Mouse (Mus musculus): ENCODE results near the gene Dpm2. TPM values are rescaled to one million over a fixed set of nuclear protein-coding genes. Genes with fewer than 3 reads are reported as not detected.
A peak's percentile ranks its signal among the peaks of the same experiment; 100 is the strongest.

The Dpm2 gene
- polyA plus RNA-seq, 1 experiment from 2014 or later = 122 TPM

GRCm38 (mm10) chr2:32620682-32621516, 50.2 kb downstream of the Dpm2 start:
- H3K27ac ChIP-seq (ENCODE audit: low read length) = peak overlapping the region; percentile 83
- H3K4me3 ChIP-seq (ENCODE audit: low read depth, low read length) = no peak overlapping the region
- no peaks in the 10 kb centered on the region; the same call in 1 of the 2 replicates for H3K36me3 ChIP-seq (ENCODE audit: control insufficient read depth, insufficient read depth, low read length)
- 4% methylated on average over 4 of the region's 4 CpGs for WGBS
- H3K27me3 ChIP-seq (ENCODE audit: control insufficient read depth, insufficient read depth, low read length) = no peaks in the 10 kb centered on the region
- peaks cover 41% of the 10 kb centered on the region for H3K4me1 ChIP-seq (ENCODE audit: control insufficient read depth, insufficient read depth, low read length)
- 0 out of 2 replicates have a peak overlapping the region, but pooled peaks have one; percentile 1 for H3K4me2 ChIP-seq (replicated peaks; ENCODE audit: low read depth, low read length)
- no peak overlapping the region for H3K9ac ChIP-seq (replicated peaks; ENCODE audit: low read depth, low read length)
- peak; percentile 80 for ATAC-seq (ENCODE audit: insufficient number of reproducible peaks, insufficient read depth, low FRiP score, low read depth)
- no peaks in the 10 kb centered on the region for H3K9me3 ChIP-seq (ENCODE audit: control insufficient read depth, low read depth, low read length)

- no peak within 1 kb of the TSS for H3K9ac ChIP-seq (replicated peaks; ENCODE audit: low read depth, low read length)
- H3K27me3 ChIP-seq (ENCODE audit: control insufficient read depth, insufficient read depth, low read length) = no peaks in the 10 kb centered on the region
- H3K4me1 ChIP-seq (ENCODE audit: control insufficient read depth, insufficient read depth, low read length) = peaks cover 47% of the 10 kb centered on the region
- H3K4me2 ChIP-seq (replicated peaks; ENCODE audit: low read depth, low read length) = 0 out of 2 replicates have a peak within 1 kb of the TSS, but pooled peaks have one; percentile 1
- peak within 1 kb of the TSS; percentile 83 for H3K27ac ChIP-seq (ENCODE audit: low read length)
- ATAC-seq (ENCODE audit: insufficient number of reproducible peaks, insufficient read depth, low FRiP score, low read depth) = no peak
- H3K4me3 ChIP-seq (ENCODE audit: low read depth, low read length) = no peak within 1 kb of the TSS
- WGBS = 15% methylated on average over 7 of the region's 7 CpGs
- H3K9me3 ChIP-seq (ENCODE audit: control insufficient read depth, low read depth, low read length) = no peaks in the 10 kb centered on the region
- H3K36me3 ChIP-seq (ENCODE audit: control insufficient read depth, insufficient read depth, low read length) = no peaks in the 10 kb centered on the region; the same call in 1 of the 2 replicates
These were observed 50.8 kb downstream of the Dpm2 start, which contains the start of gene Ak1 for GRCm38 (mm10) chr2:32621517-32621859. Gene Ak1 (plus strand): TSS chr2:32621758.

Other genes starting within 250 kb of the Dpm2 start
- gene Ciz1, start 218.5 kb upstream of the Dpm2 start, polyA plus RNA-seq (2014; fragmentation: Nextera tagmentation; extraction: Ambion mirVana) = 44.7 and 45.4 TPM in 2 replicates
- 20.5 and 22.6 TPM in 2 replicates for gene Dnm1, start 217.5 kb upstream of the Dpm2 start, polyA plus RNA-seq (2014; fragmentation: Nextera tagmentation; extraction: Ambion mirVana)
- 35.0 and 46.3 TPM in 2 replicates for gene 1110008P14Rik, start 188.9 kb upstream of the Dpm2 start, polyA plus RNA-seq (2014; fragmentation: Nextera tagmentation; extraction: Ambion mirVana)
- gene Lcn2, start 182.6 kb upstream of the Dpm2 start, polyA plus RNA-seq (2014; fragmentation: Nextera tagmentation; extraction: Ambion mirVana) = 3.7 and 6.8 TPM in 2 replicates
- 28.1 and 30.5 TPM in 2 replicates for gene Ptges2, start 175.0 kb upstream of the Dpm2 start, polyA plus RNA-seq (2014; fragmentation: Nextera tagmentation; extraction: Ambion mirVana)
- 5.6 TPM in 2 replicates for gene Naif1, start 120.4 kb upstream of the Dpm2 start, polyA plus RNA-seq (2014; fragmentation: Nextera tagmentation; extraction: Ambion mirVana)
- 13.7 and 14.1 TPM in 2 replicates for gene Slc25a25, start 119.4 kb upstream of the Dpm2 start, polyA plus RNA-seq (2014; fragmentation: Nextera tagmentation; extraction: Ambion mirVana)
- gene Fam102a, start 35.5 kb upstream of the Dpm2 start, polyA plus RNA-seq (2014; fragmentation: Nextera tagmentation; extraction: Ambion mirVana) = 10.6 and 14.0 TPM in 2 replicates
- 0.46 and 1.4 TPM in 2 replicates for gene Pip5kl1, start 3.9 kb downstream of the Dpm2 start, polyA plus RNA-seq (2014; fragmentation: Nextera tagmentation; extraction: Ambion mirVana)
- gene 9430097D07Rik, start 4.8 kb downstream of the Dpm2 start, polyA plus RNA-seq (2014; fragmentation: Nextera tagmentation; extraction: Ambion mirVana) = 0.22 TPM in 1 of 2 replicates, not detected in the other
- gene St6galnac4, start 16.2 kb downstream of the Dpm2 start, polyA plus RNA-seq (2014; fragmentation: Nextera tagmentation; extraction: Ambion mirVana) = 17.0 and 18.1 TPM in 2 replicates
- gene St6galnac6, start 28.9 kb downstream of the Dpm2 start, polyA plus RNA-seq (2014; fragmentation: Nextera tagmentation; extraction: Ambion mirVana) = 7.4 and 7.9 TPM in 2 replicates
- 16.7 and 17.1 TPM in 2 replicates for gene Ak1, start 50.9 kb downstream of the Dpm2 start, polyA plus RNA-seq (2014; fragmentation: Nextera tagmentation; extraction: Ambion mirVana)
- gene Eng, start 75.7 kb downstream of the Dpm2 start, polyA plus RNA-seq (2014; fragmentation: Nextera tagmentation; extraction: Ambion mirVana) = 49.1 and 54.5 TPM in 2 replicates
- gene Fpgs, start 133.3 kb downstream of the Dpm2 start, polyA plus RNA-seq (2014; fragmentation: Nextera tagmentation; extraction: Ambion mirVana) = 25.9 and 27.1 TPM in 2 replicates
- 78.6 and 80.8 TPM in 2 replicates for gene Cdk9, start 142.2 kb downstream of the Dpm2 start, polyA plus RNA-seq (2014; fragmentation: Nextera tagmentation; extraction: Ambion mirVana)
- gene Sh2d3c, start 150.2 kb downstream of the Dpm2 start, polyA plus RNA-seq (2014; fragmentation: Nextera tagmentation; extraction: Ambion mirVana) = 28.2 and 28.4 TPM in 2 replicates
- 0.67 and 0.77 TPM in 2 replicates for gene 6330409D20Rik, start 170.2 kb downstream of the Dpm2 start, polyA plus RNA-seq (2014; fragmentation: Nextera tagmentation; extraction: Ambion mirVana)
- gene Tor2a, start 186.4 kb downstream of the Dpm2 start, polyA plus RNA-seq (2014; fragmentation: Nextera tagmentation; extraction: Ambion mirVana) = 71.3 and 75.7 TPM in 2 replicates
- gene Ttc16, start 204.8 kb downstream of the Dpm2 start, polyA plus RNA-seq (2014; fragmentation: Nextera tagmentation; extraction: Ambion mirVana) = 0.13 and 0.64 TPM in 2 replicates
- gene Ptrh1, start 204.9 kb downstream of the Dpm2 start, polyA plus RNA-seq (2014; fragmentation: Nextera tagmentation; extraction: Ambion mirVana) = 4.3 and 5.6 TPM in 2 replicates
- gene Cfap157, start 213.6 kb downstream of the Dpm2 start, polyA plus RNA-seq (2014; fragmentation: Nextera tagmentation; extraction: Ambion mirVana) = 0.21 and 0.75 TPM in 2 replicates

All from stomach, embryonic 14.5 days (tissue).